Mouse (Mus musculus) ES-E14 (cell line): Measurements from ENCODE around the gene Phox2a. TPM values are rescaled to one million over a fixed set of nuclear protein-coding genes. Genes with fewer than 3 reads are reported as not detected.
A peak's percentile ranks its signal among the peaks of the same experiment; 100 is the strongest.

Source experiments
- DNase-seq: peaks from one replicate; pipeline ENCODE4 v3.0.0-alpha.2; 2013; ENCODE audit warnings: low read depth, low spot score
- H3K27ac ChIP-seq: 2 replicates; pipeline ENCODE4 v1.5.1; 2012; ENCODE audit warnings: low read depth, mild to moderate bottlenecking, low read length, moderate library complexity, mixed read lengths; ENCODE audit not compliant: poor library complexity, insufficient read depth, severe bottlenecking
- H3K36me3 ChIP-seq: 2 replicates; pipeline ENCODE4 v1.6.1; 2012; ENCODE audit warnings: mild to moderate bottlenecking, low read length, moderate library complexity, mixed read lengths; ENCODE audit not compliant: control insufficient read depth, poor library complexity, insufficient read depth, severe bottlenecking
- H3K4me1 ChIP-seq, 2 experiments: fragments of 150-350 bp in 1 of 2; sonication (generic) in 1 of 2; 2 replicates each; pipeline ENCODE4 v1.6.1; 2012; ENCODE audit warnings: low read length in 2 of 2, mild to moderate bottlenecking in 1 of 2, mixed read lengths in 1 of 2; ENCODE audit not compliant: control insufficient read depth in 2 of 2, insufficient read depth in 2 of 2, poor library complexity in 1 of 2
- H3K4me3 ChIP-seq, 2 experiments: fragments of 150-350 bp in 1 of 2; sonication (generic) in 1 of 2; 2 replicates each; pipeline ENCODE4 v1.5.1; 2012; ENCODE audit warnings: low read length in 2 of 2, low read depth in 1 of 2, mild to moderate bottlenecking in 1 of 2, mixed read lengths in 1 of 2; ENCODE audit not compliant: insufficient read depth in 1 of 2, poor library complexity in 1 of 2, severe bottlenecking in 1 of 2
- H3K9ac ChIP-seq: 2 replicates; pipeline ENCODE4 v1.6.1; 2012; ENCODE audit warnings: low read depth, mild to moderate bottlenecking, low read length, mixed read lengths; ENCODE audit not compliant: poor library complexity, insufficient read depth, severe bottlenecking
- H3K9me3 ChIP-seq: fragments of 150-350 bp; sonication (generic); 2 replicates; pipeline ENCODE4 v1.6.1; 2012; ENCODE audit warnings: low read depth, mild to moderate bottlenecking, low read length; ENCODE audit not compliant: control insufficient read depth, insufficient read depth
- CHD2 ChIP-seq: IDR thresholded peaks from 2 replicates; pipeline ENCODE4 v1.6.1; 2014; ENCODE audit warnings: mild to moderate bottlenecking, low read depth, low read length, inconsistent platforms
- HCFC1 ChIP-seq: IDR thresholded peaks from 2 replicates; pipeline ENCODE4 v1.6.1; 2012; ENCODE audit warnings: low read length, inconsistent platforms, borderline replicate concordance; ENCODE audit not compliant: insufficient read depth
- MAFK ChIP-seq: IDR thresholded peaks from 2 replicates; pipeline ENCODE4 v1.6.1; 2014; ENCODE audit warnings: mild to moderate bottlenecking, low read depth, low read length, inconsistent platforms; ENCODE audit not compliant: insufficient read depth
- ZC3H11A ChIP-seq: IDR thresholded peaks from 2 replicates; pipeline ENCODE4 v1.6.1; 2012; ENCODE audit warnings: low read depth, mild to moderate bottlenecking, inconsistent platforms, low read length, borderline replicate concordance
- ZNF384 ChIP-seq: IDR thresholded peaks from 2 replicates; pipeline ENCODE4 v1.6.1; 2012; ENCODE audit warnings: low read depth, low read length, inconsistent platforms
- in situ Hi-C, 2 experiments: fragments of 600-800 bp; cut with MboI; formaldehyde crosslinking; loops; one replicate each; pipeline ENCODE4 v1.15.1; 2025; ENCODE audit warnings: low sequenced_read_pairs in 2 of 2, inconsistent platforms in 1 of 2; ENCODE audit not compliant: unreplicated experiment in 2 of 2
- total RNA-seq: library from RNA; depleted of rRNA; stranded (reverse); fragments of 300-350 nt; gene quantifications from 2 replicates; pipeline ENCODE4 v1.2.3, GENCODE M21; 2012

The Phox2a gene
- total RNA-seq, 1 experiment = 1.1 TPM

DNA sequence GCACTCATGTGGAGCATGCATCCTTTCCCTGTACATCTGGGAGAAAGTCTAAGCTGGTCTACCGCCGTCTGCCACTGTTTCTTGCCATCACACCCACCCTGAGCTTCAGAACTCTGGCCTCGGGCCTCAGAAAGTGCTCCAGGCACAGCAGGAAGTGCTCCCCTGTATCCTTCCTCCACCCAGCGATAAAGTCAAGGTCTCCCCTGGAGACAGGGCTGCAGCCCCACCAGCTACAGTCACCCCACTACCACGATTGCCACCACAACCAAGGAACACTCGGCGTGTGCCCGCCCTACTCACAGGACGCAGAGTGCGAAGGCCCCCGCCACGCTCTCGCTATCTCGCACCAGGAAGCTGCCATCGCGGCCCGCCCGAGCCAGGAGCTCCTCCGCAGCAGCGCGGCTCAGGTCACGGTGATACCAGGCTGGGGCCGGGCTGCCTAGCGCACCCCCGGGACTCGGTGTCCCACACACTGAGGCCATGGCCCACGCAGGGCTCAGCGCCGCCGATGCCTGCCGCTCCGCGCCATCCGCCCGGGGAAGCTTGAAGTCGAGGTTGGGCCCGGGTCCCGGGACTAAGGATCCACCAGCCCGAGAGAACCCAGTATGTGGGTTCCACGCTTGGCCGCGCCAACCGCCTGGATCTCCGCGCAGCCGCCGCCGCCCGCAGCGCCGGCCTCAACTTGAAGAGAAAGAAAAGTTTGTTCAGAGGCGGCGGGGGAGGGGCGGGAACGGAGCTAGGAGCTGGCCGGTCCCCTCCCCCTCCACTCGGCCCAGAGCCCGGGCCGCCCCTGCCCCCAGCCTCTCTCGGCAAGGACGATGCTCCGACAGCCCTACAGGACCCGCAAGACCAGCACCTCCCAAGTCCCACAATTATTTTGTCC is 18.4 kb downstream of the Phox2a start:
- in situ Hi-C loops = no loop called here
- TF ChIP-seq HCFC1 = peak; percentile 21; the same call in 1 of the 2 replicates
- TF ChIP-seq MAFK = no peak

DNA sequence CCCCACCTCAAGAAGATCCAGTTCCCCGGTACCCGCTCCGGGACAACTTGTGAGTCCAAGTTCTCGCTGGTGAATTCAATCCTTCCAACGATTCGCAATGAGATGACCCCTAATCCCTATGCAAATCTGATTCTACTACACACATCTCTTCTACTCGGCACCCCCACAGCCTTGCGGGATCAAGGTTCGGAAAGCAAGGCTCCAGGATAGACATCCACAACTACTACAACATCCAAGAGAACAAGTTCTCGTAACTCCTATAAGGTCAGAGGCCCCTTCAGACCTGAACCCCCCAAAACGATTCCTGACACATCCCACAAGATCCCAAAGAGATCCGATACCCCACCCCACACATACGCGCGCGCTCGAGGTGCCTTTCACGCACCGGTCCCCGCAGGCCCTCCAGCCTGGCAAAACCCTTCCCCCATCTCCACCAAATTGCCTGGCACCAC is 19.1 kb downstream of the Phox2a start:
- Histone ChIP-seq H3K27ac (peak overlapping the region; percentile 85), H3K4me1 (peaks cover 6 to 31% of the 10 kb centered on the region in 2 experiments; a peak in 3 of 4 replicates), H3K9me3 (no peaks in the 10 kb centered on the region), H3K4me3 (peak overlapping the region; percentile 84 to 95), H3K36me3 (peaks cover 17% of the 10 kb centered on the region), H3K9ac (peak overlapping the region; percentile 84)
- DNase-seq = no peak
- in situ Hi-C loops = no loop called here
- TF ChIP-seq ZNF384 = no peak
- no peak for TF ChIP-seq HCFC1
- no peak for TF ChIP-seq ZC3H11A
- no peak for TF ChIP-seq CHD2
- no peak for TF ChIP-seq MAFK

More for the DNA sequence above, 18.4 kb downstream of the Phox2a start:
- H3K27ac ChIP-seq = peak overlapping the region; percentile 85
- no peak for DNase-seq
- peaks cover 24% of the 10 kb centered on the region for H3K36me3 ChIP-seq
- H3K9me3 ChIP-seq = no peaks in the 10 kb centered on the region
- peak overlapping the region; percentile 84 to 95 for H3K4me3 ChIP-seq
- H3K4me1 ChIP-seq = peaks cover 8 to 36% of the 10 kb centered on the region in 2 experiments; a peak in 3 of 4 replicates
- peak overlapping the region; percentile 84 for H3K9ac ChIP-seq

- H3K36me3 ChIP-seq = peaks cover 11% of the 10 kb centered on the region; the same call in 1 of the 2 replicates
- peak within 1 kb of the TSS; percentile 84 for H3K9ac ChIP-seq
- peak; percentile 96 for DNase-seq
- H3K27ac ChIP-seq = peak within 1 kb of the TSS; percentile 85
- no peaks in the 10 kb centered on the region for H3K9me3 ChIP-seq
- in situ Hi-C loops = no loop called here
- peaks cover 6 to 26% of the 10 kb centered on the region in 2 experiments; a peak in 3 of 4 replicates for H3K4me1 ChIP-seq
- TF ChIP-seq HCFC1 = no peak; the same call in 1 of the 2 replicates
- TF ChIP-seq CHD2 = no peak
- no peak for TF ChIP-seq MAFK
- TF ChIP-seq ZC3H11A = no peak
- no peak for TF ChIP-seq ZNF384
- H3K4me3 ChIP-seq = peak within 1 kb of the TSS; percentile 84 to 95
Observed at GRCm38 (mm10) chr7:101837606-101838471, 19.7 kb downstream of the Phox2a start, which contains the start of gene Inppl1. Inppl1 (minus strand) TSS chr7:101838229.

DNA sequence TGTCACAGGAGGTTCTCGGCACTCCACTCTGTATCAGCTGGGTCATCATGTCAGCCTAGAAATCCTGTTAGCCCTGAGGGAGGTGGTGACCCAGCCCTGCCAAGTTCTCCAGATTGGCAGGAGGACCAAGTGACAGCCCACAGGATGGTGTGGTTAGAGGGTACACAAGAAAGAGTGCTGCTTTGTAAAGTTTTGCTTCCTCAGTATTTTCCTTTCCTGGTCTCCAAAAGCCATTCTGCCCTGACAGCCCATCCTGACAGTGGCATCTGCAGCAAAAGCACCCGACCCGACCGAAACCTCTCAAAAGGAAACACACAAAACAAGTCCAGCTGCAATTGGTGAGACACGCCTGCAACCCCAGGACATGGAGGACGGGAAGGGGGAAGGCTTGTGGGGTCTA is 26.1 kb downstream of the Phox2a start:
- H3K4me1 ChIP-seq = peaks cover 6 to 13% of the 10 kb centered on the region in 2 experiments; a peak in 3 of 4 replicates

More for the DNA sequence above, 26.1 kb downstream of the Phox2a start:
- no peak for TF ChIP-seq MAFK
- no peak for TF ChIP-seq CHD2
- no peak for TF ChIP-seq ZNF384
- TF ChIP-seq HCFC1 = no peak
- no peak for TF ChIP-seq ZC3H11A
- in situ Hi-C loops = no loop called here
- Histone ChIP-seq H3K27ac (no peak overlapping the region), H3K9ac (no peak overlapping the region), H3K4me3 (no peak overlapping the region), H3K36me3 (no peaks in the 10 kb centered on the region), H3K9me3 (no peaks in the 10 kb centered on the region)
- DNase-seq = no peak
